Mouse (Mus musculus): Measurements from ENCODE around the gene Fau. TPM values are rescaled to one million over a fixed set of nuclear protein-coding genes. Genes with fewer than 3 reads are reported as not detected.

Fau gene
- total and polyA plus RNA-seq, 2 experiments from 2014 or later: 494 to 625 TPM

DNA sequence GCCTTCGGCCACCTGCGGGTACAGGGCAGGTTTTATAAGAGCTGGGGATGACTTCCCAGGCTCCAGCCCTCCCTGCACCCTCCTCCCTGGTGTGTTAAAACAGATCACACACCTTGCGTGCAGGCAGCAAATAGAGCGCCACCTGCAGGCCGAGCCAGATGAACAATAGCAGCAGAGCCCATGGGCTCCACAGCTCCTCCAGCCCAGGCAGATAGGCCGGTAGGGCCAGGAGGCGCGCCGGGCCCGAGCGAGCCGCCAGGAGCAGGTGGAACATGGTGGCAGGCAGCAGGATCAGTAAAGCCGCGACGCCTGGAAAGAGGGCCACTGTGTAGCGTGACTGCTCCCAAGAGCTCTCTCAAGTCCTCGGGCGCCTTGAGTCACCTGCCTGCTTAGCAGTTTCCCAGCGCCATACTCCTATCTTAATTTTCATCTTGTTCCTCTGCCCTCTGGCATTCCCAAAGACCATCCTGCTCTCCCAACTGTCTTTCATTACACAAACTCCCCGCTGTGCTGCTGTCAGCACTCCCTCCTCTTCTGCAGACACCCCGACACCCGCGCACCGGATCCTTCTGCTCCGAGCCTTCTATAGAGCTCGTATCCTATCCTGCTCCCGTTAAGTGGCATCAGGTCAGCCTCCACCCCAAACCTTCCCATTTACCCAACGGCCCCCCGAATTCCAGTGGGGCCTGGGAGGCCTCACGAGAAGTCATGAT is 9.5 kb downstream of the Fau start:
- peak overlapping the region; percentile 65 for H3K9ac ChIP-seq (replicated peaks; ENCODE audit: low read length, poor library complexity, severe bottlenecking)
- H3K9me3 ChIP-seq (ENCODE audit: low read length): no peaks in the 10 kb centered on the region
- ATAC-seq (ENCODE audit: low FRiP score) (peak; percentile 68), DNase-seq (ENCODE audit: low spot score) (peak; percentile 89)
- peak overlapping the region; percentile 85 for H3K27ac ChIP-seq (ENCODE audit: low read depth, low read length)
- TF ChIP-seq CTCF (IDR thresholded peaks at IDR 0.05): peak; percentile 93
- peaks cover 11% of the 10 kb centered on the region for H3K4me1 ChIP-seq (ENCODE audit: insufficient read depth, low read length)
- WGBS: under 1% methylated on average over 30 of the region's 30 CpGs
- H3K4me2 ChIP-seq (ENCODE audit: low read depth, low read length, poor library complexity, severe bottlenecking): peak overlapping the region; percentile 77
- H3K36me3 ChIP-seq (ENCODE audit: insufficient read depth, low read length): peaks cover 27% of the 10 kb centered on the region
- no peaks in the 10 kb centered on the region for H3K27me3 ChIP-seq (ENCODE audit: insufficient read depth, low read length)
- peak overlapping the region; percentile 48 for H3K4me3 ChIP-seq (ENCODE audit: low read depth, low read length)

DNA sequence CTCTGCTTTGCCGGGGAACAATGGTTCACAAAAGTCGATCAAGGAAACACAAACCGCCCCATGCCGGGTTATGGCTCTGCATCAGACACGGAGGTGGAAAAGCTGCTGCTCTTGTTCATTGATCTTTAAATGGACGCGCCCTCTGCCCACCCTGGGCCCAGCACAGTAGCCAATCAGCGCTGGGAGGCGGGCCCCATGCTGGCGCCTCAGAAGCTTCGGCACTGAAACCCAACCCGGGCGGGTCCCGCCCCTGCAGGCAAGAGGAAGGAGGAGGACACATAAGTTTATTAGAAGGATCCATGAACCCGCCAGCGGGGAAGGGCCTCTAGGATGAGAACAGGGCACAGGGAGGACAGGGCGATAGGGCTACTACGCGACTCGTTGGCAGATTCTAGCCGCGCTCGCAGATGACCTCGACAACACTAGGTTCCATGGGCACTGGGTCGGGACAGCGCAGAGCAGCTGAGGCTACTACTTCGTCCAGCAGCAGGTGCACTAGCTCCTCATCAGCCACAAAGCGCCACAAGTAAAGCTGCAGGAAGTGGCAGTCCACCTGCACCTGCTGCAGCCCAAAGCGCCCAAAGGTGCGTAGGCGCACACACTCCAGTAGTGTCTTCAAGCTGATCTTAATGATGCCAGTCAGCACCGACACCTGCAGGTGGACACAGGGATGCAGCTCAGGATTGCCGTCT is 10.2 kb downstream of the Fau start, which contains the start of gene Tm7sf2:
Gene Tm7sf2, minus strand, starts transcription at position 650 of the 692 bp plus-strand sequence.
- peak within 1 kb of the TSS; percentile 77 for H3K4me2 ChIP-seq (ENCODE audit: low read depth, low read length, poor library complexity, severe bottlenecking)
- ATAC-seq (ENCODE audit: low FRiP score) (peak; percentile 89), DNase-seq (ENCODE audit: low spot score) (peak; percentile 95)
- no peaks in the 10 kb centered on the region for H3K9me3 ChIP-seq (ENCODE audit: low read length)
- peak within 1 kb of the TSS; percentile 65 for H3K9ac ChIP-seq (replicated peaks; ENCODE audit: low read length, poor library complexity, severe bottlenecking)
- H3K4me1 ChIP-seq (ENCODE audit: insufficient read depth, low read length): peaks cover 6% of the 10 kb centered on the region
- peak within 1 kb of the TSS; percentile 85 for H3K27ac ChIP-seq (ENCODE audit: low read depth, low read length)
- peaks cover 27% of the 10 kb centered on the region for H3K36me3 ChIP-seq (ENCODE audit: insufficient read depth, low read length)
- TF ChIP-seq CTCF (IDR thresholded peaks at IDR 0.05): peak; percentile 15; the same call in 1 of the 2 replicates
- 7% methylated on average over 33 of the region's 33 CpGs for WGBS
- no peaks in the 10 kb centered on the region for H3K27me3 ChIP-seq (ENCODE audit: insufficient read depth, low read length)
- H3K4me3 ChIP-seq (ENCODE audit: low read depth, low read length): peak within 1 kb of the TSS; percentile 48

DNA sequence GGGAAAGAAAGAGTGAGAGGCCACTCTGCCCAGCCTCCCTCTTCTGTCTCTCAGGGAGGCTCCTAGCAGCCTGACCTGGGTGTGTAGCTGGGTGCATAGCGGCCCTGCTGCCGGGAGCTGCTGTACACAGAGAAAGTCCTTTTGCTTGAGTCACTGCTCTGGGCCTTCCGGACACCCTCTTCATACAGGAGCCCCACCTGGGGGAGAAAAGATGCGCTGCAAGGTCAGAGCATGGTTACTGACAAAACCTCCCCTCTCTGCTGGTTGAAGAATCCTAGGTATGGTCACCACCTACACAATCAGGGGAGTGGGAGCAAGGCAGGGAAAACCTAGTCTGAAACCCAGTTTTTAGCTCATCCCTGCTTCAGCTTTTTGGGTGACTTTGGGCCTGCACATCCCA is 11.3 kb downstream of the Fau start:
- Histone ChIP-seq H3K36me3 (ENCODE audit: insufficient read depth, low read length) (peaks cover 31% of the 10 kb centered on the region), H3K9ac (replicated peaks; ENCODE audit: low read length, poor library complexity, severe bottlenecking) (no peak overlapping the region), H3K27ac (ENCODE audit: low read depth, low read length) (0 out of 2 replicates have a peak overlapping the region, but pooled peaks have one; percentile 3), H3K27me3 (ENCODE audit: insufficient read depth, low read length) (no peaks in the 10 kb centered on the region), H3K4me1 (ENCODE audit: insufficient read depth, low read length) (peaks cover 6% of the 10 kb centered on the region), H3K4me2 (ENCODE audit: low read depth, low read length, poor library complexity, severe bottlenecking) (no peak overlapping the region), H3K4me3 (ENCODE audit: low read depth, low read length) (no peak overlapping the region), H3K9me3 (ENCODE audit: low read length) (no peaks in the 10 kb centered on the region)
- TF ChIP-seq CTCF (IDR thresholded peaks at IDR 0.05): no peak
- ATAC-seq (ENCODE audit: low FRiP score) (no peak), DNase-seq (ENCODE audit: low spot score) (no peak)
- 76% methylated on average over 4 of the region's 4 CpGs for WGBS

DNA sequence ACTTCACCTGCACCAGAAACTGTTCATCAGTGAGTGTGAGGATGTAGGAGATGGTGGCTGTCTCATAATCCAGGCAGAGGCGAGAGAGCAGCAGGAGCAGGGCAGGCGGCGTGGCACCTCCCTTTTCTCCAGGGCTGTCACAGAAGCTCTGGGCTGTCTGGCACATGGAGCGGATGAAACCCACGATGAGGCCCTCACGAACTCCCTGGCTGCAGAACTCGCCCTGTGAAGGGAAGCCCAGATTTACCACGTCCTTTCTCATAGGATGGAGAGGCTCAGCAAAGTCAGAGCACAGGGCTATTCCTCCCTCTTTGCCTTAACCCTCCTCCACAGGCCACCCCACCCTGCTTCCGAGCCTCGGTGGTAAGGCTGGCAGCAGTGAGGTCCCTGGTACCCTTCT is 12.2 kb downstream of the Fau start:
- H3K4me2 ChIP-seq (ENCODE audit: low read depth, low read length, poor library complexity, severe bottlenecking): no peak overlapping the region
- TF ChIP-seq CTCF (IDR thresholded peaks at IDR 0.05): no peak
- no peak overlapping the region for H3K27ac ChIP-seq (ENCODE audit: low read depth, low read length)
- H3K4me1 ChIP-seq (ENCODE audit: insufficient read depth, low read length): peaks cover 6% of the 10 kb centered on the region
- no peaks in the 10 kb centered on the region for H3K9me3 ChIP-seq (ENCODE audit: low read length)
- ATAC-seq (ENCODE audit: low FRiP score) (no peak), DNase-seq (ENCODE audit: low spot score) (no peak)
- 91% methylated on average over 10 of the region's 10 CpGs for WGBS
- no peak overlapping the region for H3K9ac ChIP-seq (replicated peaks; ENCODE audit: low read length, poor library complexity, severe bottlenecking)
- H3K36me3 ChIP-seq (ENCODE audit: insufficient read depth, low read length): peaks cover 32% of the 10 kb centered on the region
- no peaks in the 10 kb centered on the region for H3K27me3 ChIP-seq (ENCODE audit: insufficient read depth, low read length)
- no peak overlapping the region for H3K4me3 ChIP-seq (ENCODE audit: low read depth, low read length)

DNA sequence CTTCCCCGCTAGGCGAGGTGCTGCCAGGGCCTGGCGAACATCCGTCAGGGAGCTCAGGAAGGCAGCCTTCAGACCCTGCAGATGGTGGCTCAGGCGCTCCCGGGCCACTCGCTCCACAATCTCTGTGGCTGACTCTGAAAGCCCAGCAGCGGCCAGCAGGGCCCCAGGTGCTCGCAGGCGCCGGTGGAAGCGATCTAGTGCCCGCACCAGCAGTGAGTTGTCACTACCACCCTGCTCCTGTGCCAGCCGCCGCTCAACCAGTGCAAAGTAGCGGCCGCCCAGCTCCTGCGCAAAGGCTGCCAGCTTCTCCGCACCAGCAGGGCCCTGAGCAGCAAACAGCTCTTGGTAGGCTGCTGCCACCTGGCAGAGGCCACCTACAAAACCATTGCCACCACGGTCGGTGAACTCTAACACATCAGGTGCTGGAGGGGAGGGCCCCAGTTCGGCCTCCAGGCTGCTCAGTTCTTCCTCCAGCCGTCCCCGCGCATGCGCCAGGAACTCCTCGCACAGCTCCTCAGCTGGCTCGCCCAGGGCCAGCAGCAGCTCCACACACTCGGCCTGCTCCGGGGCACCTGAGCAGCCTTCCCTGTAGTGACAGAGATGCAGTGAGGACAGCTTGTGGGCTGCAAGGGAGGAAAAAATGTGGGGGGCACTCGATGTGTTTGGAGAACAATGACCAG is 13.1 kb downstream of the Fau start:
- 93% methylated on average over 31 of the region's 31 CpGs for WGBS
- DNase-seq (ENCODE audit: low spot score) (no peak), ATAC-seq (ENCODE audit: low FRiP score) (no peak)
- Histone ChIP-seq H3K9ac (replicated peaks; ENCODE audit: low read length, poor library complexity, severe bottlenecking) (no peak overlapping the region), H3K4me2 (ENCODE audit: low read depth, low read length, poor library complexity, severe bottlenecking) (no peak overlapping the region), H3K9me3 (ENCODE audit: low read length) (no peaks in the 10 kb centered on the region), H3K4me1 (ENCODE audit: insufficient read depth, low read length) (peaks cover 6% of the 10 kb centered on the region), H3K27ac (ENCODE audit: low read depth, low read length) (no peak overlapping the region), H3K4me3 (ENCODE audit: low read depth, low read length) (no peak overlapping the region), H3K27me3 (ENCODE audit: insufficient read depth, low read length) (no peaks in the 10 kb centered on the region), H3K36me3 (ENCODE audit: insufficient read depth, low read length) (peaks cover 32% of the 10 kb centered on the region)
- no peak for TF ChIP-seq CTCF (IDR thresholded peaks at IDR 0.05)

Measured in midbrain, postnatal 0 days (tissue).